Mouse (Mus musculus): ENCODE results near the gene Spert.

DNA sequence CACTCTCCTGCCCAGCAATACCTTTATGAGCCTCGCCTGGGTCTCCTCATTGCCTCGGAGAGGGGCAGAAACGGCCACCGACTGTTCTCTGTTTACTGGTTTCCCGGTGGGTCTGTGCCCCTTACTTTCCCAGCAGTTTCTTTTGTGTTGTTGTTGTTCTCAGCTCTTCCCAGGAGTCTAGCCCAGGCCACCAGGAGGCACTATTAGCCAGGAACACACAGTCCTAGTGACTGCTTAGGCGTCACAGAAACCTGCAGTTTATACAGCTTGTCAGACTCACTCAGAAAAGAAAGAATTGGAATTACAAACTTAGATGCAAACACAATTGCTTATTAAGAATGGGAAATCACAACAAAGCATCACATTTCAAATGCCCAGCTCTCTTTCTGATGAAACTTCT is 48.5 kb upstream of the Spert start:
- TF ChIP-seq CTCF (IDR thresholded peaks at IDR 0.05; ENCODE audit: insufficient read depth, low read depth, low read length) (no peak), POLR2A (IDR thresholded peaks at IDR 0.05; ENCODE audit: insufficient read depth, low read depth, low read length) (no peak)

Data from olfactory bulb, adult 2 months (tissue).